Mouse (Mus musculus): Measurements from ENCODE around the gene Psap.

- TF ChIP-seq CTCF (IDR thresholded peaks at IDR 0.05; ENCODE audit: low read depth, low read length): no peak
- TF ChIP-seq POLR2A (IDR thresholded peaks at IDR 0.05; ENCODE audit: extremely low read depth, insufficient read depth, low read length): no peak
These were observed 24.8 kb upstream of the Psap start for GRCm38 (mm10) chr10:60252606-60253005.

Data from liver, adult 2 months (tissue).